Mouse (Mus musculus): ENCODE data around the gene Gm6482.
"Not testable (repeated sequence)": the region's sequence is repeated elsewhere in the genome, so short reads cannot be mapped to it uniquely, and the experiment has no call there.

Gm6482 gene

GRCm38 (mm10) chr14:41408181-41408580 is at the start of gene Gm6482:
Gene Gm6482 (minus strand): TSS chr14:41408281.
- in situ Hi-C loops (cut with MboI), result not testable (repeated sequence)

GRCm38 (mm10) chr14:41453418-41453817 is 45.3 kb upstream of the Gm6482 start, which contains the start of gene Gm7954:
Gene Gm7954 (minus strand): TSS chr14:41453518.
- in situ Hi-C loops (cut with MboI), result not testable (repeated sequence)

GRCm38 (mm10) chr14:41425393-41426075 is 17.5 kb upstream of the Gm6482 start:
- in situ Hi-C loops (cut with MboI), result not testable (repeated sequence)

GRCm38 (mm10) chr14:41424694-41425093 is 16.6 kb upstream of the Gm6482 start:
- in situ Hi-C loops (cut with MboI), result not testable (repeated sequence)

GRCm38 (mm10) chr14:41386279-41386678 is 21.8 kb downstream of the Gm6482 start, which contains the start of gene Gm7945:
Gene Gm7945 (minus strand): TSS chr14:41386379.
- in situ Hi-C loops (cut with MboI), result not testable (repeated sequence)

All from mature B cell (primary cell).